Mouse (Mus musculus) effector memory CD4-positive, alpha-beta T cell, adult 7 months (primary cell): Measurements from ENCODE around the gene Avpi1. TPM values are rescaled to one million over a fixed set of nuclear protein-coding genes. Genes with fewer than 3 reads are reported as not detected.

ENCODE experiments used
- polyA plus RNA-seq: library from polyadenylated mRNA; unstranded; fragments of 100-300 nt; shearing (Covaris generic); gene quantifications from one replicate; pipeline ENCODE4 v1.2.1, GENCODE M21; 2017

Avpi1 gene
- 26.1 TPM for polyA plus RNA-seq

DNA sequence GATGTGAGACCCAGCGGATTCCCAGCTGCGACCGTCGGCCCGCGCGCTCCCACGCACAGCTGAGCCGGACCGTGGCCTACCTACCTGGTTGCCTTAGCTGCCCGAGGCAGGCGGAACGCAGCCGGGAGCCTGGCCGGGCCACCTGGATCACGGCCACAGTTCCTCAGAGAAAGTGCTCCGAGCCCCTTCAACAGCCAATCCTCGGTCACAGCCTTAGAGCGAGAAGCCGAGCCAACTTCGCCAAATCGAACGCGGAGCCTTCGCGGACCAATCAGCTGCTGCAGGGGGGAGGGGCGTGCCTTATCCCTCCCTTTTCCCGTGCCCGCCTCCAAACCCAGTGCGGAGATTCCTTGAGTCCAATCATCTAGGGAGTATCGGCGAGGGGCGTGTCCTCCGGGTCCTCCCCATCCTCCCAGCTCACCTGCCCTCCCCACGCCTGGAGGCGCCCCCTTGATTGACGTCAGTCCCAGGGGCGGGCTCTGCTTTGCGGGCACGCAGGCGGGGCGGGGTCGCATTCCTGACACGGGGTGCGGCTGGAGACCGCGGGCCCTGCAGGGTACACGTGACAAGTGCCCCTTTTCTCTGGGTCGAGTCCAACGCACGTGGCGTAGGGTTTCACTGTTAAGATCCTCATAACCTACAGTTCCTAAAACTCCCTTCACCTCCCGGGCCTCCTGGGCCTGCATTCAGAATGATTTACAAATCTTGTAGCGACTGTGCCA is at the start of gene Avpi1:
Gene Avpi1 (minus strand): TSS at position 273 of the 722 bp plus-strand sequence.

DNA sequence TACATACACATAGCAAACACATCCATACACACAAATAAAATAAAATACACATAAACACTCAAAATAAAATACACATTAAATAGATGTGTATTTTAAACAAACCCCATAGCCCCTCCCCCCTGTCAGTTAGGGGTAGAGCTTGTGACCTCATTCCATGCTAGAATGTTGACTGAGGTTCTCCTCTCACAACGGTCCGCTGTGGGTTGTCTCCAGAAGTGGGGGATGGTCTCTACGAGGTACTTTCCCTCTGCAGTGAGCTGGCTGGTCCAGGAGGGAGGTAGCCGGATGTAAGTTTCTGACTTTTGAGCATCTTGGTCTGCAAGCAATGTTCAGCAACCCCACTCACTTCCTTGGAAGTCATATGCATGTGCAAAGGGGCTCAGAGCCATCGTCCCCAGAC is 34.9 kb upstream of the Avpi1 start, which contains the start of gene Zfyve27:
Gene Zfyve27 (plus strand): TSS at position 188 of the 400 bp plus-strand sequence.

GRCm38 (mm10) chr19:42147170-42147768 is 18.4 kb upstream of the Avpi1 start, which contains the start of gene Marveld1:
Gene Marveld1 (plus strand): TSS chr19:42147400.

DNA sequence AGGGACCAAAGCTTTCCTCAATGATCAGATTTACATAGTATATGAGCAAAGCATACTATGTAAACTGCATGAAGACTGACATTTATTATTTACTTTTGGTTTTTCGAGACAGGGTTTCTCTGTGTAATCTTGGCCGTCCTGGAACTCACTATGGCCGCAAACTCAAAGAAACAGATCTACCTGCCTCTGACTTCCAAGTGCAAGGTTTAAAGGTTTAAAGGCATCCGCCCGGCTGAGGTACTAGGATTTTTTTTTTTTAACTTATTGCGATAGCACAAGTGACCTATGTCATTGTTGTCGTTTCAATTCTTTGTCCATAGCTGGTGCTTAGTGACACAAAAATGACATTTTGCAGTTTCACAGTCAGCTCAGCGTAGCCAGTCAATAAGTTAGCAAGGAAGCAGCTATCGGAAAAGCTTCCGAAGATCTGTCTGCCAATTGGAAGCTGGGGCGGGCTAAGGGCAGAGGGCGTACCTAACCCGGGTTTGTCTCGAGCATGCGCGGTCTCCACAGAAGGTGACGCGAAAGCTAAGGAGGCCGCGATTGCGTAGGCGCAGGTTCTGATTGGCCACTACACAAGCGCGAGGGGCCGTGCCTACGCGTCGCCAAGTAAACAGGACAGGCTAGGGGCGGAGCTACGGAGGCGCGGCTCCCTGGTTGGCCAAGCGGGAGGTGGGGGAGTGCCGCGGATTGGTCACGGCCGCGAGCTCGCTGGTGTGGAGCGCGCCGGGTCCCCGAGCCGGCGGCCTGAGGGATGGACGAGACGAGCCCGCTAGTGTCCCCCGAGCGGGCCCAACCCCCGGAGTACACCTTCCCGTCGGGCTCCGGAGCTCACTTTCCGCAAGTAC is 38.9 kb downstream of the Avpi1 start, which contains the start of gene Pi4k2a:
Gene Pi4k2a (plus strand): TSS at position 723 of the 848 bp plus-strand sequence.

GRCm38 (mm10) chr19:42086166-42086565 is 42.7 kb downstream of the Avpi1 start, which contains the start of gene Morn4:
Gene Morn4 (minus strand): TSS chr19:42086357.

Other genes starting within 250 kb of the Avpi1 start
- 30.7 TPM for gene Rrp12, start 232.9 kb downstream of the Avpi1 start, polyA plus RNA-seq
- 146 TPM for gene Pgam1, start 217.1 kb downstream of the Avpi1 start, polyA plus RNA-seq
- gene Exosc1, start 195.6 kb downstream of the Avpi1 start, polyA plus RNA-seq = 64.2 TPM
- 35.3 TPM for gene Zdhhc16, start 195.6 kb downstream of the Avpi1 start, polyA plus RNA-seq
- 59.3 TPM for gene Mms19, start 147.9 kb downstream of the Avpi1 start, polyA plus RNA-seq
- 4.7 TPM for gene Ubtd1, start 147.3 kb downstream of the Avpi1 start, polyA plus RNA-seq
- not detected for gene Ankrd2, start 93.1 kb downstream of the Avpi1 start, polyA plus RNA-seq
- 0.23 TPM for gene Hoga1, start 83.4 kb downstream of the Avpi1 start, polyA plus RNA-seq
- gene 4933411K16Rik, start 76.8 kb downstream of the Avpi1 start, polyA plus RNA-seq = not detected
- gene Morn4, start 42.7 kb downstream of the Avpi1 start, polyA plus RNA-seq = 0.69 TPM
- 59.8 TPM for gene Pi4k2a, start 38.6 kb downstream of the Avpi1 start, polyA plus RNA-seq
- gene Marveld1, start 18.3 kb upstream of the Avpi1 start, polyA plus RNA-seq = 15.8 TPM
- 56.3 TPM for gene Zfyve27, start 34.9 kb upstream of the Avpi1 start, polyA plus RNA-seq
- not detected for gene Sfrp5, start 73.2 kb upstream of the Avpi1 start, polyA plus RNA-seq
- not detected for gene Golga7b, start 118.5 kb upstream of the Avpi1 start, polyA plus RNA-seq